19 mouse cellular contexts compared by ENCODE assay signal in genomic region chr19:41905246-41905645, GRCm38 (mm10).
"Had no signal": no experiment of that assay in that cellular context is flagged by ENCODE, and none has a peak within 500 bp of the region (broad histone marks: within the 10 kb centered on the region; RNA-seq: fewer than 3 reads in every experiment).

No protein-coding gene starts in this region.

- H3K4me3 ChIP-seq: limb, embryonic 15.5 days; megakaryocyte, embryonic 14.5 days; midbrain, embryonic 12.5 days; midbrain, embryonic 15.5 days; neural tube, embryonic 13.5 days; neural tube, embryonic 15.5 days had no signal

- H3K9me3 ChIP-seq: limb, embryonic 15.5 days; megakaryocyte, embryonic 14.5 days; midbrain, embryonic 12.5 days; midbrain, embryonic 15.5 days; neural tube, embryonic 13.5 days; neural tube, embryonic 15.5 days had no signal

- H3K4me2 ChIP-seq: limb, embryonic 15.5 days; lung, embryonic 14.5 days; midbrain, embryonic 12.5 days; midbrain, embryonic 15.5 days; neural tube, embryonic 13.5 days; neural tube, embryonic 15.5 days had no signal

- ATAC-seq: midbrain, embryonic 15.5 days had no signal

- H3K27me3 ChIP-seq: limb, embryonic 15.5 days; megakaryocyte, embryonic 14.5 days; midbrain, embryonic 12.5 days; midbrain, embryonic 15.5 days; neural tube, embryonic 13.5 days; neural tube, embryonic 15.5 days had no signal

- H3K36me3 ChIP-seq: limb, embryonic 15.5 days; midbrain, embryonic 12.5 days; midbrain, embryonic 15.5 days; neural tube, embryonic 13.5 days; neural tube, embryonic 15.5 days had no signal

- H3K9ac ChIP-seq: limb, embryonic 15.5 days; lung, embryonic 14.5 days; midbrain, embryonic 12.5 days; midbrain, embryonic 15.5 days; neural tube, embryonic 13.5 days; neural tube, embryonic 15.5 days had no signal

- H3K4me1 ChIP-seq: midbrain, embryonic 12.5 days; midbrain, embryonic 15.5 days; neural tube, embryonic 15.5 days had no signal

- H3K27ac ChIP-seq: limb, embryonic 15.5 days; macrophage; midbrain, embryonic 12.5 days; midbrain, embryonic 15.5 days; neural tube, embryonic 13.5 days; neural tube, embryonic 15.5 days had no signal

- DNase-seq: lung, adult 18-20 months; lung, embryonic 14.5 days; lung, postnatal 14 days; lung, postnatal 36 days; retina, postnatal 1 day; right cerebral cortex, adult 18-20 months; right cerebral cortex, postnatal 25 days; right cerebral cortex, postnatal 4 days; spleen, adult 18-20 months; thymus, adult 18-20 months; thymus, postnatal 14 days; thymus, postnatal 36 days had no signal
